Mouse (Mus musculus) heart, postnatal 0 days (tissue): ENCODE measurements around the gene Zfp148. TPM values are rescaled to one million over a fixed set of nuclear protein-coding genes. Genes with fewer than 3 reads are reported as not detected.

ENCODE experiments used
- ATAC-seq: fragments of 200-750 bp; cut with Nextera tagmentation; 2 replicates; pipeline ENCODE4 v1.8.0; 2017; ENCODE audit warnings: low read depth, moderate number of reproducible peaks, moderate library complexity; ENCODE audit not compliant: insufficient read depth
- DNase-seq: peaks from one replicate; pipeline ENCODE4 v3.0.0-alpha.2; 2016; ENCODE audit warnings: low spot score
- H3K27ac ChIP-seq: fragments of 300-500 bp; sonication (generic); 2 replicates; pipeline ENCODE4 v1.5.1; 2014; ENCODE audit warnings: low read depth, mild to moderate bottlenecking
- H3K27me3 ChIP-seq: fragments of 300-500 bp; sonication (generic); 2 replicates; pipeline ENCODE4 v1.6.1; 2014; ENCODE audit warnings: low read length, mixed read lengths; ENCODE audit not compliant: control insufficient read depth, insufficient read depth
- H3K36me3 ChIP-seq: fragments of 300-500 bp; sonication (generic); replicated peaks from 2 replicates; pipeline ENCODE4 v1.6.1; 2014; ENCODE audit warnings: low read length, mixed read lengths; ENCODE audit not compliant: control insufficient read depth, insufficient read depth
- H3K4me1 ChIP-seq: fragments of 300-500 bp; sonication (generic); 2 replicates; pipeline ENCODE4 v1.6.1; 2014; ENCODE audit warnings: antibody characterized with exemption; ENCODE audit not compliant: control insufficient read depth, insufficient read depth
- H3K4me2 ChIP-seq: fragments of 300-500 bp; sonication (generic); 2 replicates; pipeline ENCODE4 v1.6.1; 2014; ENCODE audit warnings: low read depth, mild to moderate bottlenecking, low read length, moderate library complexity
- H3K4me3 ChIP-seq: fragments of 300-500 bp; sonication (generic); 2 replicates; pipeline ENCODE4 v1.5.1; 2014; ENCODE audit warnings: low read depth, low read length
- H3K9ac ChIP-seq: fragments of 300-500 bp; sonication (generic); replicated peaks from 2 replicates; pipeline ENCODE4 v1.6.1; 2014; ENCODE audit warnings: low read depth, low read length, mixed read lengths
- H3K9me3 ChIP-seq: fragments of 300-500 bp; sonication (generic); replicated peaks from 2 replicates; pipeline ENCODE4 v1.6.1; 2016; ENCODE audit warnings: low read length; ENCODE audit not compliant: control insufficient read depth
- CTCF ChIP-seq: IDR thresholded peaks from 2 replicates; pipeline ENCODE4 v1.5.1; 2016; ENCODE audit warnings: antibody characterized with exemption, control low read depth, low read depth
- EP300 ChIP-seq: IDR thresholded peaks from 2 replicates; pipeline ENCODE4 v1.6.1; 2016; ENCODE audit warnings: antibody characterized with exemption, low read depth
- WGBS: fragments of 180-500 bp; shearing (Covaris S2); extraction: QIAGEN DNeasy Blood & Tissue Kit; methylation state at CpG from one replicate; pipeline ENCODE4 v1.1.7; 2014; 5-methylcytosine and 5-hydroxymethylcytosine counted together
- polyA plus RNA-seq: library from polyadenylated mRNA; unstranded; fragments of >200 nt; fragmentation: Nextera tagmentation; extraction: Ambion mirVana; gene quantifications from 2 replicates; pipeline ENCODE4 v1.2.1, GENCODE M21; 2015
- total RNA-seq: library from RNA; depleted of rRNA; stranded (reverse); fragments of >200 nt; gene quantifications from 2 replicates; pipeline ENCODE4 v1.2.3, GENCODE M21; 2014; ENCODE audit warnings: low replicate concordance

Gene Zfp148
- total and polyA plus RNA-seq, 2 experiments from 2014 or later = 20.7 to 30.3 TPM

DNA sequence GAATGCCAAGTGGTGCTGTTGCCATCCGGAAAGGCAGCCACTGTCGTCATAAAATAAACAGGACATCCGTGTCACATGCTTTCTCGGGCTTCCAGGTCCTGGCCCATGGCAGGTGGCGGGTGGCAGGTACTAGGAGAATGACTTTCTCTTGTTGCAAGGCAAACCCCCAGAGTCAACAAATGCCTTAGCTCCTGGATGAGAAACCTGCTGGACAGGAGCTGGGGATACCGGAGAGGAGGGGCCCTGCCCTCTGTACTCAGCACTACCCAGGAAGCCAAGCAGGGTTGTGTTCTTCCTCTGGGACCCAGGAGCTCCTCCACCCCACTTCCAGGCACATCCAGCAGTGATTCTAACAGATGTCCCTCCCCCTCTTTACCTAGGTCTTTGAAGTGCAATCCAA, 131.9 kb downstream of the Zfp148 start:
- H3K4me1 ChIP-seq = peaks cover 11% of the 10 kb centered on the region

DNA sequence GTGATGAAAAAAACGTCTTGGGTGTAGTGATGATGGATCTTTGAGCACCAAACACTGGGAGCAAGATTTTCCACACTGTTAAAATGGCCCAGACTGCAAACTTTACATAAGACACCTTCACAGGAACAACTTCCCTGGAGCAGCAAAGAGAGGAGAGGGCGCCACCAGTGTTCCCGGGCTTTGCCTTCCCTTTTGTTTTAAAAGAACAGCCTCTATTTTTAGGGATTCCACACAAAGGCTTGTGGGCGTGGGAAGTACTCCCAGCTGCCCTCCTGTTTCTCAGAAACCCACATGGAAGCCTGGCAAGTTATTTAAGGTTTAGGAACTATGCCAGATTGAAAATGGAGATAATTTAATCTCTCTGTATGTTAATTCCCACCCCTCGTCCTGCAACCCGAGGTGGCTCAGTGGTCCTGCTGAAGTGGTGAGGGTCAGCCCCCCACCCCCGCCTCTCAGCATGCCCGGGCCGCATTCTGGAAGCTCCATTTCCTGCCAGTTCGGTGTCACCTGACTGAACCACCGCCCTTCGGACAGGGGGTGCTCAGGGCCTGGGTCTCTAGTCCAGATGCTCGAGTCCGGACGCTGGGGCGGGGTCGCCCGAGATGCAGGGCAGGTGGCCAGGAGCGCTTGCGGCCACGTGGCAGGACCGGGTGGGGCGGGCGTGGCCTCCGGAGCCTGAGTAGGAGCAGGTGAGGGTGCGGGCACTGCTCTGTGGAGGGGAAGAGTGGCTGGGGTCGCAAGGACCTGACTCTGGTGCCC, 136.3 kb downstream of the Zfp148 start, which contains the start of gene Slc12a8:
Gene Slc12a8, plus strand, starts transcription at position 522 of the 759 bp plus-strand sequence.
- no peaks in the 10 kb centered on the region for H3K36me3 ChIP-seq
- H3K4me1 ChIP-seq = peaks cover 13% of the 10 kb centered on the region
- H3K9ac ChIP-seq = peak within 1 kb of the TSS; percentile 62
- 5% methylated on average over 25 of the region's 27 CpGs for WGBS
- DNase-seq = peak; percentile 18
- H3K27me3 ChIP-seq = no peaks in the 10 kb centered on the region
- H3K4me3 ChIP-seq = peak within 1 kb of the TSS; percentile 50
- peak within 1 kb of the TSS; percentile 94 for H3K4me2 ChIP-seq
- peak; percentile 49; the same call in 1 of the 2 replicates for ATAC-seq
- TF ChIP-seq CTCF = no peak
- no peak for TF ChIP-seq EP300
- no peak within 1 kb of the TSS for H3K27ac ChIP-seq
- H3K9me3 ChIP-seq = no peaks in the 10 kb centered on the region

More for the DNA sequence above, 131.9 kb downstream of the Zfp148 start:
- no peak for TF ChIP-seq CTCF
- TF ChIP-seq EP300 = no peak
- H3K36me3 ChIP-seq = no peaks in the 10 kb centered on the region
- H3K4me3 ChIP-seq = no peak overlapping the region
- H3K9ac ChIP-seq = no peak overlapping the region
- WGBS = 59% methylated on average over 6 of the region's 6 CpGs
- ATAC-seq (no peak), DNase-seq (no peak)
- H3K27me3 ChIP-seq = no peaks in the 10 kb centered on the region
- no peak overlapping the region for H3K27ac ChIP-seq
- no peak overlapping the region for H3K4me2 ChIP-seq
- H3K9me3 ChIP-seq = no peaks in the 10 kb centered on the region

- H3K4me3 ChIP-seq = peak overlapping the region; percentile 50
- no peak overlapping the region for H3K27ac ChIP-seq
Observed at GRCm38 (mm10) chr16:33517627-33518026, 137.0 kb downstream of the Zfp148 start.

GRCm38 (mm10) chr16:33518236-33518635, 137.6 kb downstream of the Zfp148 start:
- Histone ChIP-seq H3K36me3 (no peaks in the 10 kb centered on the region), H3K27ac (no peak overlapping the region), H3K9ac (no peak overlapping the region), H3K4me2 (no peak overlapping the region), H3K27me3 (no peaks in the 10 kb centered on the region), H3K4me1 (peaks cover 13% of the 10 kb centered on the region), H3K9me3 (no peaks in the 10 kb centered on the region), H3K4me3 (no peak overlapping the region)
- 48% methylated on average over 7 of the region's 7 CpGs for WGBS
- ATAC-seq = no peak
- no peak for TF ChIP-seq EP300
- no peak for TF ChIP-seq CTCF
- DNase-seq = no peak

More at GRCm38 (mm10) chr16:33517627-33518026, 137.0 kb downstream of the Zfp148 start:
- H3K4me2 ChIP-seq = peak overlapping the region; percentile 94
- no peaks in the 10 kb centered on the region for H3K9me3 ChIP-seq
- no peaks in the 10 kb centered on the region for H3K36me3 ChIP-seq
- peak overlapping the region; percentile 62 for H3K9ac ChIP-seq
- 19% methylated on average over 4 of the region's 4 CpGs for WGBS
- DNase-seq (no peak), ATAC-seq (peak; percentile 24; the same call in 1 of the 2 replicates)
- no peaks in the 10 kb centered on the region for H3K27me3 ChIP-seq
- no peak for TF ChIP-seq CTCF
- H3K4me1 ChIP-seq = peaks cover 13% of the 10 kb centered on the region

DNA sequence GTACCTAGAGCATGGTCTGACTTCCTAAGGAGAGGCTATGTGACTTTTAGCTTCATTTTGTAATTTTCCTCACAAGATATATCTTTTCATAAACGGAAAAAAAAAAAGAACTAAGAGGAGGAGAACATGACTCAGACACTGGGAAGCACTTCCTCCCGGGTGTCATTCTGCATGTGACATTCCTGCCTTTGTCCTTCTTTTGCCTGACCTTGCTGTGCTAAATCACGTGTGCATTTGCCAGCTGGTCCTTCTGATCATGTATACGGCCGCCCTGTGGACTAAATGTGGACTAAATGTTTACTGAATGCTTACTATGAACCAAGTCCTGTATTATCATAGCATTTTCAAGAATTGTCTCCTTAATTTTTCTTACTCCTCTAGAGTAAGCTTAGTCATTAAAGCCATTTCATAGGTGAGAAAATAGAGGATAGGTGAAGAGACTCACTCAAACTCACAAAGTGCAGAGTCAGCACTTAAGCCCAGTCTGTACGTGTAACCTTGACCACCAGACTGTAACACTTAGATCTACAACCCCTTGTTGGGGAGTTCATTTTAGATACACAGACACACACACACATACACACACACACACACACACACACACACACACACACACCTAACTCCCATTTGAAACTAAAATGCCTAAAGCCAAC, 139.4 kb downstream of the Zfp148 start:
- DNase-seq = peak; percentile 14
- Histone ChIP-seq H3K4me2 (no peak overlapping the region), H3K27me3 (no peaks in the 10 kb centered on the region), H3K36me3 (no peaks in the 10 kb centered on the region), H3K27ac (no peak overlapping the region), H3K4me1 (peaks cover 13% of the 10 kb centered on the region), H3K9me3 (no peaks in the 10 kb centered on the region), H3K4me3 (no peak overlapping the region), H3K9ac (no peak overlapping the region)
- 43% methylated on average over 6 of the region's 6 CpGs for WGBS
- no peak for ATAC-seq
- TF ChIP-seq EP300 = no peak
- no peak for TF ChIP-seq CTCF
